Mouse (Mus musculus): ENCODE data around the gene Gnmt. TPM values are rescaled to one million over a fixed set of nuclear protein-coding genes. Genes with fewer than 3 reads are reported as not detected.

Gnmt gene
- polyA plus RNA-seq, 1 experiment from 2014 or later = 2.5 TPM

GRCm38 (mm10) chr17:46728021-46728420 lies 947 bp downstream of the Gnmt start:
- Histone ChIP-seq H3K27ac (ENCODE audit: low read length) (no peak overlapping the region), H3K4me1 (replicated peaks; ENCODE audit: control insufficient read depth, insufficient read depth, low read length) (peaks cover 7% of the 10 kb centered on the region), H3K9ac (ENCODE audit: low read length) (no peak overlapping the region), H3K4me2 (ENCODE audit: low read depth, low read length) (no peak overlapping the region), H3K36me3 (ENCODE audit: control insufficient read depth, insufficient read depth, low read length) (peaks cover 5% of the 10 kb centered on the region; the same call in 1 of the 2 replicates), H3K9me3 (ENCODE audit: control insufficient read depth, low read length) (no peaks in the 10 kb centered on the region), H3K27me3 (ENCODE audit: control insufficient read depth, insufficient read depth, low read depth, low read length) (peaks cover 16% of the 10 kb centered on the region; the same call in 1 of the 2 replicates), H3K4me3 (ENCODE audit: low read length) (no peak overlapping the region)
- WGBS = 27% methylated on average over 6 of the region's 6 CpGs
- ATAC-seq (ENCODE audit: low read depth) = no peak

- H3K27me3 ChIP-seq (ENCODE audit: control insufficient read depth, insufficient read depth, low read depth, low read length) = peaks cover 16% of the 10 kb centered on the region; the same call in 1 of the 2 replicates
- H3K4me1 ChIP-seq (replicated peaks; ENCODE audit: control insufficient read depth, insufficient read depth, low read length) = peaks cover 7% of the 10 kb centered on the region
- no peaks in the 10 kb centered on the region for H3K9me3 ChIP-seq (ENCODE audit: control insufficient read depth, low read length)
- no peak overlapping the region for H3K27ac ChIP-seq (ENCODE audit: low read length)
- H3K36me3 ChIP-seq (ENCODE audit: control insufficient read depth, insufficient read depth, low read length) = peaks cover 5% of the 10 kb centered on the region; the same call in 1 of the 2 replicates
- no peak overlapping the region for H3K4me3 ChIP-seq (ENCODE audit: low read length)
- no peak overlapping the region for H3K4me2 ChIP-seq (ENCODE audit: low read depth, low read length)
- WGBS = 86% methylated on average over 11 of the region's 11 CpGs
- no peak for ATAC-seq (ENCODE audit: low read depth)
- no peak overlapping the region for H3K9ac ChIP-seq (ENCODE audit: low read length)
Measured at GRCm38 (mm10) chr17:46727271-46727670, 1.7 kb downstream of the Gnmt start.

GRCm38 (mm10) chr17:46725731-46726645 lies 3.0 kb downstream of the Gnmt start:
- Histone ChIP-seq H3K27me3 (ENCODE audit: control insufficient read depth, insufficient read depth, low read depth, low read length) (peaks cover 16% of the 10 kb centered on the region; the same call in 1 of the 2 replicates), H3K9me3 (ENCODE audit: control insufficient read depth, low read length) (no peaks in the 10 kb centered on the region), H3K4me2 (ENCODE audit: low read depth, low read length) (no peak overlapping the region), H3K27ac (ENCODE audit: low read length) (no peak overlapping the region), H3K36me3 (ENCODE audit: control insufficient read depth, insufficient read depth, low read length) (peaks cover 5% of the 10 kb centered on the region; the same call in 1 of the 2 replicates), H3K4me3 (ENCODE audit: low read length) (no peak overlapping the region), H3K9ac (ENCODE audit: low read length) (no peak overlapping the region), H3K4me1 (replicated peaks; ENCODE audit: control insufficient read depth, insufficient read depth, low read length) (peaks cover 7% of the 10 kb centered on the region)
- WGBS = 87% methylated on average over 26 of the region's 26 CpGs
- ATAC-seq (ENCODE audit: low read depth) = no peak

- Histone ChIP-seq H3K4me3 (ENCODE audit: low read length) (no peak overlapping the region), H3K4me1 (replicated peaks; ENCODE audit: control insufficient read depth, insufficient read depth, low read length) (peaks cover 7% of the 10 kb centered on the region), H3K36me3 (ENCODE audit: control insufficient read depth, insufficient read depth, low read length) (peaks cover 5% of the 10 kb centered on the region; the same call in 1 of the 2 replicates), H3K9me3 (ENCODE audit: control insufficient read depth, low read length) (no peaks in the 10 kb centered on the region), H3K27me3 (ENCODE audit: control insufficient read depth, insufficient read depth, low read depth, low read length) (peaks cover 16% of the 10 kb centered on the region; the same call in 1 of the 2 replicates), H3K27ac (ENCODE audit: low read length) (no peak overlapping the region), H3K4me2 (ENCODE audit: low read depth, low read length) (no peak overlapping the region), H3K9ac (ENCODE audit: low read length) (no peak overlapping the region)
- WGBS = 54% methylated on average over 9 of the region's 9 CpGs
- ATAC-seq (ENCODE audit: low read depth) = no peak
Measured at GRCm38 (mm10) chr17:46725273-46725672, 3.7 kb downstream of the Gnmt start.

GRCm38 (mm10) chr17:46724477-46725084 lies 4.4 kb downstream of the Gnmt start:
- ATAC-seq (ENCODE audit: low read depth) = no peak
- H3K4me1 ChIP-seq (replicated peaks; ENCODE audit: control insufficient read depth, insufficient read depth, low read length) = peaks cover 7% of the 10 kb centered on the region
- H3K4me3 ChIP-seq (ENCODE audit: low read length) = no peak overlapping the region
- no peaks in the 10 kb centered on the region for H3K9me3 ChIP-seq (ENCODE audit: control insufficient read depth, low read length)
- no peak overlapping the region for H3K9ac ChIP-seq (ENCODE audit: low read length)
- H3K27ac ChIP-seq (ENCODE audit: low read length) = no peak overlapping the region
- WGBS = 72% methylated on average over 17 of the region's 20 CpGs
- peaks cover 5% of the 10 kb centered on the region; the same call in 1 of the 2 replicates for H3K36me3 ChIP-seq (ENCODE audit: control insufficient read depth, insufficient read depth, low read length)
- peaks cover 16% of the 10 kb centered on the region; the same call in 1 of the 2 replicates for H3K27me3 ChIP-seq (ENCODE audit: control insufficient read depth, insufficient read depth, low read depth, low read length)
- H3K4me2 ChIP-seq (ENCODE audit: low read depth, low read length) = no peak overlapping the region

GRCm38 (mm10) chr17:46721077-46721476 lies 7.9 kb downstream of the Gnmt start:
- H3K9me3 ChIP-seq (ENCODE audit: control insufficient read depth, low read length) = no peaks in the 10 kb centered on the region
- no peak for ATAC-seq (ENCODE audit: low read depth)
- H3K4me3 ChIP-seq (ENCODE audit: low read length) = no peak overlapping the region
- H3K36me3 ChIP-seq (ENCODE audit: control insufficient read depth, insufficient read depth, low read length) = peaks cover 14% of the 10 kb centered on the region
- H3K9ac ChIP-seq (ENCODE audit: low read length) = no peak overlapping the region
- H3K27me3 ChIP-seq (ENCODE audit: control insufficient read depth, insufficient read depth, low read depth, low read length) = no peaks in the 10 kb centered on the region
- H3K4me1 ChIP-seq (replicated peaks; ENCODE audit: control insufficient read depth, insufficient read depth, low read length) = no peaks in the 10 kb centered on the region
- H3K27ac ChIP-seq (ENCODE audit: low read length) = no peak overlapping the region
- WGBS = 86% methylated on average over 7 of the region's 7 CpGs
- H3K4me2 ChIP-seq (ENCODE audit: low read depth, low read length) = no peak overlapping the region

- Histone ChIP-seq H3K9me3 (ENCODE audit: control insufficient read depth, low read length) (no peaks in the 10 kb centered on the region), H3K36me3 (ENCODE audit: control insufficient read depth, insufficient read depth, low read length) (peaks cover 23% of the 10 kb centered on the region), H3K4me3 (ENCODE audit: low read length) (no peak overlapping the region), H3K9ac (ENCODE audit: low read length) (no peak overlapping the region), H3K4me2 (ENCODE audit: low read depth, low read length) (no peak overlapping the region), H3K4me1 (replicated peaks; ENCODE audit: control insufficient read depth, insufficient read depth, low read length) (peaks cover 6% of the 10 kb centered on the region), H3K27ac (ENCODE audit: low read length) (no peak overlapping the region), H3K27me3 (ENCODE audit: control insufficient read depth, insufficient read depth, low read depth, low read length) (no peaks in the 10 kb centered on the region)
- 91% methylated on average over 11 of the region's 11 CpGs for WGBS
- ATAC-seq (ENCODE audit: low read depth) = no peak
Measured at GRCm38 (mm10) chr17:46714756-46715481, 14.0 kb downstream of the Gnmt start.

- peaks cover 23% of the 10 kb centered on the region for H3K36me3 ChIP-seq (ENCODE audit: control insufficient read depth, insufficient read depth, low read length)
- 89% methylated on average over 9 of the region's 9 CpGs for WGBS
- H3K4me1 ChIP-seq (replicated peaks; ENCODE audit: control insufficient read depth, insufficient read depth, low read length) = peaks cover 6% of the 10 kb centered on the region
- H3K9me3 ChIP-seq (ENCODE audit: control insufficient read depth, low read length) = no peaks in the 10 kb centered on the region
- H3K4me3 ChIP-seq (ENCODE audit: low read length) = no peak overlapping the region
- H3K9ac ChIP-seq (ENCODE audit: low read length) = no peak overlapping the region
- no peaks in the 10 kb centered on the region for H3K27me3 ChIP-seq (ENCODE audit: control insufficient read depth, insufficient read depth, low read depth, low read length)
- no peak overlapping the region for H3K4me2 ChIP-seq (ENCODE audit: low read depth, low read length)
- ATAC-seq (ENCODE audit: low read depth) = no peak
- no peak overlapping the region for H3K27ac ChIP-seq (ENCODE audit: low read length)
Measured at GRCm38 (mm10) chr17:46713849-46714248, 15.1 kb downstream of the Gnmt start.

- Histone ChIP-seq H3K27me3 (ENCODE audit: control insufficient read depth, insufficient read depth, low read depth, low read length) (no peaks in the 10 kb centered on the region), H3K4me1 (replicated peaks; ENCODE audit: control insufficient read depth, insufficient read depth, low read length) (peaks cover 6% of the 10 kb centered on the region), H3K4me3 (ENCODE audit: low read length) (peak overlapping the region; percentile 98), H3K36me3 (ENCODE audit: control insufficient read depth, insufficient read depth, low read length) (peaks cover 23% of the 10 kb centered on the region), H3K9me3 (ENCODE audit: control insufficient read depth, low read length) (no peaks in the 10 kb centered on the region), H3K9ac (ENCODE audit: low read length) (peak overlapping the region; percentile 95), H3K4me2 (ENCODE audit: low read depth, low read length) (peak overlapping the region; percentile 81), H3K27ac (ENCODE audit: low read length) (no peak overlapping the region)
- ATAC-seq (ENCODE audit: low read depth) = no peak
- 48% methylated on average over 7 of the region's 7 CpGs for WGBS
Measured at GRCm38 (mm10) chr17:46712442-46712841, 16.5 kb downstream of the Gnmt start.
